Mouse (Mus musculus): ENCODE data around the gene Ctdnep1.

GRCm38 (mm10) chr11:70016669-70017068 lies 35.7 kb downstream of the Ctdnep1 start, which contains the start of gene Dlg4:
- TF ChIP-seq CTCF (IDR thresholded peaks at IDR 0.05; ENCODE audit: low read depth): no peak
- no peak for TF ChIP-seq EP300 (IDR thresholded peaks at IDR 0.05; ENCODE audit: low read depth)

Measured in liver, postnatal 0 days (tissue).